Mouse (Mus musculus) neural tube, postnatal 0 days (tissue): ENCODE measurements around the gene Pcgf6. TPM values are rescaled to one million over a fixed set of nuclear protein-coding genes. Genes with fewer than 3 reads are reported as not detected.

Experiments used
- polyA plus RNA-seq: library from polyadenylated mRNA; unstranded; fragments of >200 nt; fragmentation: Nextera tagmentation; extraction: Ambion mirVana; gene quantifications from 2 replicates; pipeline ENCODE4 v1.2.1, GENCODE M21; 2015

Gene Pcgf6
- polyA plus RNA-seq = 22.3 and 24.7 TPM in 2 replicates

GRCm38 (mm10) chr19:47050271-47051032 is at the start of gene Pcgf6:
Gene Pcgf6, minus strand, starts transcription at chr19:47050906.

GRCm38 (mm10) chr19:47090550-47091156 is 39.9 kb upstream of the Pcgf6 start, which contains the start of the genes Usmg5 and Pdcd11:
Gene Usmg5, minus strand, starts transcription at chr19:47090647.
Gene Pdcd11, plus strand, starts transcription at chr19:47090768.

GRCm38 (mm10) chr19:47067096-47067882 is 16.6 kb upstream of the Pcgf6 start, which contains the start of gene Taf5:
Gene Taf5, plus strand, starts transcription at chr19:47067746.

GRCm38 (mm10) chr19:47014447-47015381 is 36.0 kb downstream of the Pcgf6 start, which contains the start of the genes Ina and Nt5c2:
Gene Ina, plus strand, starts transcription at chr19:47014698.
Gene Nt5c2, minus strand, starts transcription at chr19:47015153.

Other genes starting within 250 kb of the Pcgf6 start
- gene Ina, start 36.2 kb downstream of the Pcgf6 start, polyA plus RNA-seq = 258 and 265 TPM in 2 replicates
- 57.9 and 65.4 TPM in 2 replicates for gene Nt5c2, start 35.8 kb downstream of the Pcgf6 start, polyA plus RNA-seq
- 3.8 and 4.7 TPM in 2 replicates for gene Taf5, start 16.8 kb upstream of the Pcgf6 start, polyA plus RNA-seq
- 1,983 and 2,420 TPM in 2 replicates for gene Usmg5, start 39.7 kb upstream of the Pcgf6 start, polyA plus RNA-seq
- gene Pdcd11, start 39.9 kb upstream of the Pcgf6 start, polyA plus RNA-seq = 4.5 and 5.2 TPM in 2 replicates
- gene Calhm2, start 87.4 kb upstream of the Pcgf6 start, polyA plus RNA-seq = 1.9 TPM in 2 replicates
- not detected in 2 replicates for gene Calhm1, start 93.3 kb upstream of the Pcgf6 start, polyA plus RNA-seq
- gene Calhm3, start 106.9 kb upstream of the Pcgf6 start, polyA plus RNA-seq = 0.30 TPM in 1 of 2 replicates, not detected in the other
- gene Neurl1a, start 127.9 kb upstream of the Pcgf6 start, polyA plus RNA-seq = 20.9 and 21.9 TPM in 2 replicates